Mouse (Mus musculus): ENCODE measurements at regions not wholly inside any gene's neighbourhood (a gene's known extent, or its start where the extent isn't known, plus 50 kb on each side); places are given as distances from the start of the nearest gene placed in this dataset.

- 0 out of 2 replicates have a peak, but pooled peaks have one; percentile 28 for ATAC-seq
- no peaks in the 10 kb centered on the region for H3K27me3 ChIP-seq (replicated peaks; ENCODE audit: control insufficient read depth, insufficient read depth, low read length)
- H3K4me3 ChIP-seq (replicated peaks; ENCODE audit: low read length): no peak overlapping the region
- 68% methylated on average over 2 of the region's 2 CpGs for WGBS
- no peaks in the 10 kb centered on the region for H3K36me3 ChIP-seq (ENCODE audit: control insufficient read depth, insufficient read depth)
- H3K4me1 ChIP-seq (replicated peaks; ENCODE audit: control insufficient read depth, insufficient read depth, low read length): no peaks in the 10 kb centered on the region
- no peak overlapping the region for H3K9ac ChIP-seq (replicated peaks; ENCODE audit: low read depth, low read length)
- no peak overlapping the region for H3K4me2 ChIP-seq (ENCODE audit: low read length)
- H3K9me3 ChIP-seq (ENCODE audit: control insufficient read depth, low read length): no peaks in the 10 kb centered on the region
- H3K27ac ChIP-seq (ENCODE audit: low read length): no peak overlapping the region
Observed at GRCm38 (mm10) chr15:21780040-21780439, 768.8 kb upstream of the Cdh18 start.

DNA sequence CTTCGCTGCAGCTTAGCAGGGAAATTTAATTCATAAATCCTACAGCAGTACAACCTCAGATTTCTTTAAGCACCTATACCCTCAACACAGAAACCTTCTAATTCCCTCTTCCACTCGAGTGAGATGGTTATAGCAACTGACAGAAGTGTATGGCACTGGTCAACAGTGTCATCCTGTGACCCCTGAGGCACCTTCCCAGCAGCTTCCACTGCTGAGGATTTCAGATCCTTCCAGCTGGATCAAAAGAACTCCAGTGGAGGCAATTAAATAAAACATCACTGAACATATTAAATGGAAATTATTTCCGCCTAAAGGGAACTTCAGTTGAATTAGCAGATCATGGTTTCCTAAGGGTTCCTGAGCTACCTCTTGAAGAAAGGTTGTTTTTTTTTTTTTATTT, 768.1 kb upstream of the Cdh18 start:
- Histone ChIP-seq H3K9ac (replicated peaks; ENCODE audit: low read depth, low read length) (no peak overlapping the region), H3K36me3 (ENCODE audit: control insufficient read depth, insufficient read depth) (no peaks in the 10 kb centered on the region), H3K27ac (ENCODE audit: low read length) (no peak overlapping the region), H3K9me3 (ENCODE audit: control insufficient read depth, low read length) (no peaks in the 10 kb centered on the region), H3K27me3 (replicated peaks; ENCODE audit: control insufficient read depth, insufficient read depth, low read length) (no peaks in the 10 kb centered on the region), H3K4me3 (replicated peaks; ENCODE audit: low read length) (no peak overlapping the region), H3K4me2 (ENCODE audit: low read length) (no peak overlapping the region), H3K4me1 (replicated peaks; ENCODE audit: control insufficient read depth, insufficient read depth, low read length) (no peaks in the 10 kb centered on the region)
- 41% methylated on average over 3 of the region's 3 CpGs for whole genome bisulfite sequencing
- ATAC-seq: no peak
